Mouse (Mus musculus): Measurements from ENCODE around the gene Pcgf2.
A peak's percentile ranks its signal among the peaks of the same experiment; 100 is the strongest.
"Not testable (repeated sequence)": the region's sequence is repeated elsewhere in the genome, so short reads cannot be mapped to it uniquely, and the experiment has no call there.

Gene Pcgf2

DNA sequence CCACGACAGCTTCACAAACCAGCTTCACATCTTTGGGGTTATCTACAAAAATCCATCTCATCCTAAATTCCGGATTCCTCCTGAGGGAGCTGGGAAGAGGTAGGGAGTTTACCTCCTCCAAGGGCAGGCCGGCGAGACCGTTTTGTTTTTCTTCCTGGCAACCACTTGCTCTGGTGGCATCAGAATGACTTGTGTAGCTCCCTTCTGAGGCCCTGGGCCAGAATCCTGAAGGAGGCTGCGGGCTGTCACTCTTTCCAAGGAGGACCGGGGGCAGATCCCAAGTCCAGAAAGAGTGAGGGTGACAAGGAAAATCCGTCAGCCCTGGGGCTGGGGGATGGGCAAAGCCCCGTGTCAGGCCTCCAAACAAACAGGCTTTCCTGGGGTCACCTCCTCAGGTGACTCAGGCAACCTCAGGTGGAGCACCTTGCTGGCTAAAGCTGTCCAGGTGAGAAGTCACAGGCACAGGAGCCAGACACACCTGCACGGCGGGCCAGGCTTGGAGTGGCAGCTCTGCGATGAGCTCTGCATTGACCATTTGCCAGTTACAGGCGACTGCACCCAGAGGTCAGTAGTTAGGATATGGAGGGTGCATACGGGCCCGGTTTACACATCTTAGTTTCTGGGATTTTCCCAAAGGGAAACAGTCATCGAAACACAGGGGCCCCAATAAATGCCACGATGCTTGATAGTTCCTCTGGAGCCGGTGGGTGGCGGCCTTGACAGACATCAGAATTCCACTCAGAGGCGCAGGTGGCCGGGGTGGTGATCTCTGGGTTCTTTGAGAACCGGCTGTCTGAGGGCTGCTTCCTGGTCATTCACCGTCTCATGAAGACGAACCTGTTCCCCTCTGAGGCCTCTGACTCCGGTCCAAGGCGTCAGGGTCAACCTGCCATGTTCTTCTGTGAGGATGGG lies 17.3 kb upstream of the Pcgf2 start:
- no peak for DNase-seq (ENCODE audit: low read depth, low spot score)

DNA sequence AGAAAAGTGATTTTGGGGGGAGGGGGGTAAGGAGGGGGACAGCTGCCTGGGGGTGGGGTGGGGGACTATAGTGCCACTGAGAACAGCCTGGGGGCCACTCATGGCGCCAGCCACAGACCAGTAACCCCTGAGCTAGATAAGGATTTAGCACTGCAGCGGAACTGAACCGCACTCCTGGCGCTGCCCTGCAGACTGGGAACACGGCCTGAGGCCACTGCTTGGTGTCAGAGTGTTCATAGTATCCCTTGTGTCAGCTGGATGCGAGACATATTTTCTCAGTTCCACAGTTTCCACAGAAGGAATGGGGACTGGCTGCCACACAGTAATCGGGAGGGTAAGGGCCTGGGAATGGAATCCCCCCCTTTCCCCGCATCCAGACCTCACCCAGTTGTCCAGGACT lies 15.7 kb upstream of the Pcgf2 start:
- no peak for DNase-seq (ENCODE audit: low read depth, low spot score)

DNA sequence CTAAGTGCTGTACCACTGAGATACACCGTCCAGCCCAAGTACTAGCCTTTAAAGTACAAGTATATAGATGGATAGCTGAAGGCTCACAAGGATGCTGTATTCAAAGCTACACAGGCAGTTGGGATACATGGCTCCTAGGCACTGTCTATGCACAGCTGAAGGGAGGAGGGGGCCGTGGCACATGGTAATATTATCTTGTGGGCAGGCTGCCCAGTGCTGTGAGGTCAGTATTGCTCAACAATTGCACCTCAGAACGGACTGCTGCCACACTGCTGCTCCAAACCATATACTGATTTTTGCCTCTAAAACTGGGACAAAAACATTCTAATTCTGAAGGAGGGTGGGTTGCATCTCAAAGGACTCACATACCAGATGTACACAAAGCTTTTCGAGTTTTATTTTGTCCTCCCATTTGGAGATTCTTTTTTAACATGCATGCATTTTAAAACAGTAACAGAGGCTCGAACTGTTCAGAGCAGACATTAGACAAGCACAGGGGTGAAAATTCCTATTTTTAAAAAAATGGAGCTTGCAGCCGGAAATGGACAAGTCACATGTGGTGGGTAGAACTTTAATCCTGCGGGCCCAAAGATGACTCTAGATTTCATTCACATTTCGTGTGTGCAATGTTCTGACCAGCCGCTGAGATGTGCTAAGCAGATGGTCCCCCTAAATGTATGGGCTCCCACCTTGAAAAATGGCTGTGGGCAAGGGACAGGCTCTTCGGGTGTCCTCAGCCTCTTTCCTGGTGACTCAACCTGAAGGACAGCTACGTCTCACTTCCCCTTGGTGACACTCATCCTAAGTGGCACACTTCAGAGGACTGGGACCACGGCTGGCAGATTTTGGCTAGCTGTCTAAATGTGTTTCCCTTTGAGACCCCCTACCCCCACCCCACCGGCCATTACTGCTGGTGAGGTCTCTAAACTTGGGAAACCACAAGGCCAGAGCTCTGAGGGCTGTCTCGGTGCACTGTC lies 14.8 kb upstream of the Pcgf2 start:
- DNase-seq (ENCODE audit: low read depth, low spot score), result no peak

DNA sequence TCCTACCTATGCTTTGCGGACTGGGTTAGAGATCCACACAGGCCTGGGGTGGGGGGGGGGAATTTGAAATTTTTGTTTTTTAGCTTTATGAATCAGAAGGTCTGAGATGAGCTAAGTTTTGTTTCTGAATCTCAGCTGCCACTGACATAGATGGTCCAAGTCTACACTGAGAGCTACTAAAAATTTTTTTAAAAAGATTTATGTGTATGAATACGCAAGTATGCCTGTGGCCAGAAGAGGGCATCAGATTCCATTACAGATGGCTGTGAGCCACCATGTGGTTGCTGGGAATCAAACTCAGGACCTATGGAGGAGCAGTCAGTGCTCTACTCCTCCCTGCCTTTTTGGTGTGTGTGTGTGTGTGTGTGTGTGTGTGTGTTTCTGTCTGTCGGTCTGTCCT lies 14.1 kb upstream of the Pcgf2 start:
- DNase-seq (ENCODE audit: low read depth, low spot score), result no peak

DNA sequence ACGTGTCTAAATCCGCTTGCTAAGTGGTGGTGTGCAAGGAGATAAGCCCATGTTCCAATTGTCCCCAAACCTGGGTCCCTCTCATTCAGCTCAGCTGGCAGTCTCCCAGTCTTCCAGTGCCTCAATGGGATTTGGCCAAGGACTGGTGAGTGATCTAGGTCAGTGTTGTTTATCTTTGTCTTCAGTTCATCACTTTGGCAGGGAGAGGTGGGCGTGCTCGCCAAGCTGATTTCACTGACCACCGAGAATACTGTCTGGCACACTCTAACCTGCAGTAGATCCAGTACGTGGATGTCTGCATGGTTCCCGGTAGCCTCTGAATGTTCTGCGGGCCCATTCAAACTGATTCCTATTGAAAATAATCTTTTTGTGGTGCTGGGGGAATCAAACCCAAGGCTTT lies 13.6 kb upstream of the Pcgf2 start:
- DNase-seq (ENCODE audit: low read depth, low spot score), result no peak

DNA sequence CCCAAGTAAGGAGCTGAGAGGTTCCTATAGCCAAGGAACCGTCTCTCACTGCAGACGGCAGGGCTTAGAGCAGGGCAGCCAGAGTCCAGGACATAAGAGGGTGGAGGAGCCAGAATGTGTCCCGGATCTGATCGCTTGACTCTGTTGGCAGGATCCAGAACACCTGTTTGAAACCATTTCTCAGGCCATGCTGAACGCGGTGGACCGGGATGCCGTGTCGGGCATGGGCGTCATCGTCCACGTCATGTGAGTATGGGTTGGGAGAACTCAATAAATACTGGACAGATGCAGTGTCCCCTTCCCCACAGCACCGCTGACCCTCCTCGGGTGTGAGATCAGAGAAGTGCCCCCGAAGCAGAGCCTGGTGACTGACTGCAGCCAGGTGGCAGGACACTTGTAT lies 12.0 kb upstream of the Pcgf2 start:
- DNase-seq (ENCODE audit: low read depth, low spot score), result no peak

DNA sequence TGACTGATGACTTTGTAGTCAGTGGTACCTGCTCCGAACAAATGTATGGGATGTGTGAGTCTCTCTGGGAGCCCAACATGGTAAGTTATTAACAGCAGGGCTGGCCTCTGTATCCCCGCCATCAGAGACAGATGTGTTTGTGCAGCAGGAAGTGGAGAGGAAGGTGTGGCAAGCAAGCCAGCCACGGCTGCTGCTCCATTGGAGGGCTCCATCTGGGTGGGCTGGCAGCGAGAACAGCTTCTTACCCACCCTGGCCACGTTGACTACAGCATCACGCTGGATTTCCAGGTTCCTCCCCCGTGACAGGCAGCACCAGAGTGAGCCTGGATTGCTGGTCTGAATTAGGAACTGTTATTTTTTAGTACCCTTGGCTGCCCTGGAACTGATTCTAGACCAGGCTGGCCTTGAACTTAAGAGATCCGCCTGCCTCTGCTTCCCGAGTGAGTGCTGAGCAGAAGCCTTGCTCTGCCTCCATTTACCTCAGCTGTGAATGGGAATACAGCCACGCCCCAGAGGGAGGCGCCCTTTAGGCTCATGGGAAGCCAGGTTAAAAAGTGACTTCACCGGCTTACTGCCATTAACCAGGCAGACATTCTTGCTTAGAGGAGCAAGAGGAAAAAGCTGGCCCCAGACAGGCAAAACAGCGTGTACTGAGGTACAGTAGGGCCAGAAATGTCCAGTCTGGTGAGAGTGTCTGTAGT lies 11.1 kb upstream of the Pcgf2 start:
- no peak for DNase-seq (ENCODE audit: low read depth, low spot score)

DNA sequence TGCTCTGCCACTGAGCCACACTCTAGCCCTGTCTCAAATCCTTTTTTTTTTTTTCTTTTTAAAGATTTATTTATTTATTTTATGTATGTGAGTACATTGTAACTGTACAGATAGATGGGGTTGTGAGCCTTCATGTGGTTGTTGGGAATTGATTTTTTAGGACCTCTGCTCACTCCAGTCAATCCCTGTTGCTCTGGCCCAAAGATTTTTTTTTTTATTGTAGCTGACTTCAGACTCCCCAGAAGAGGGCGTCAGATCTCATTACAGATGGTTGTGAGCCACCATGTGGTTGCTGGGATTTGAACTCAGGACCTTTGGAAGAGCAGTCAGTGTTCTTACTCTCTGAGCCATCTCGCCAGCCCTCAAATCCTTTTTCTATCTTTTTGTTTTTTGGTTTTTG lies 9.8 kb upstream of the Pcgf2 start:
- not testable (repeated sequence) for DNase-seq (ENCODE audit: low read depth, low spot score)

DNA sequence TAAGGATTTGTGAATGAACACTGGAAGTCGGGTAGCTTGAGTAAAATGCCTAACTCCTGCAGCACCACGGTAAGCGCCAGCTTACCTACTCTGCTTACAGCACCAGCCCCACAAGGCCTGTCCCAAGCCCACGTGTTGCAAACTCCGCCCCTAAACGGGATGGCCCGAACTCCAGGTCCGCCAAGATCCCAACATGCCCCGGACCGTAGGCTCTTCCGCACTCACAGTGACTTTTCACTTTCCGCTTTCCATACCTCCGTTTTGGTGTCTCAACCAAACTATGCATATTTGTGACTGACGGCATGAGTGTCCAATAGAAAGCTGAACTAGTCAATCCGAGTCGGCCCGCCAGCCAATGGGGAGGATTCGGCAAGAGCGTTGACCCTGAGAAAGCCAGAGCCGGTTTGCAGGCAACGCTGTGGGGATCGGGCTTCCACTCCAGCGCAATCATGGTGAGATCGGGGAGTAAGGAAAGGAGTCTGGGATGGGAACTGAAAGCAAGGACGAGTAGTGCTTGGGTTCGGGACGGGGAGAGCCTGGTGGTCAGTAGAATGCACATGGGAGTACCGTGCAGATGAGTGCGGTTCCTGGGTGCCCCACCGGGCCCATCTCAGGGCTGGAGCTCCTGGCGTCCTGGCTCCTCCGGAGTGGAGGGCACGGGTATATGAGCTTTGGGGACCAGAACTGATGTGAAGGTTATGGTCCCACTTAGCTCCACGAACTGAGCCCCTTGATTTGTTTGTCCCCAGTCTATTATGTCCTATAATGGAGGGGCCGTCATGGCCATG lies 2.9 kb upstream of the Pcgf2 start, which contains the start of gene Psmb3:
Gene Psmb3, plus strand, starts transcription at position 361 of the 788 bp plus-strand sequence.
- DNase-seq (ENCODE audit: low read depth, low spot score), result peak; percentile 100

DNA sequence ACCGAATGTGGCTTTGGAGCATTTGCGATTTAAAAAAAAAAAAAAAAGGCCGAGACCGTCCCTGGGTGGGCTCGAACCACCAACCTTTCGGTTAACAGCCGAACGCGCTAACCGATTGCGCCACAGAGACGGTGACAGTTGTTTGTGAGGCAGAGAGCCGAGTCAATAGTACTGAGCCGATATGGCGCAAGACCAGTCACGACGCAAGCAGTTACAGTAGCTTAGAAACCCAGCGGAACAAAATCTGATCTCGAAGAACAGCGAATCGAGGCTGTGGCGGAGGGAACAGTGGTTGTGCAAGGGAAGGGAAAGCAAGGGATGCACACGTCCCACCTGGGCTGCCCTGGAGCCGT lies 2.1 kb upstream of the Pcgf2 start:
- DNase-seq (ENCODE audit: low read depth, low spot score), result peak; percentile 82

DNA sequence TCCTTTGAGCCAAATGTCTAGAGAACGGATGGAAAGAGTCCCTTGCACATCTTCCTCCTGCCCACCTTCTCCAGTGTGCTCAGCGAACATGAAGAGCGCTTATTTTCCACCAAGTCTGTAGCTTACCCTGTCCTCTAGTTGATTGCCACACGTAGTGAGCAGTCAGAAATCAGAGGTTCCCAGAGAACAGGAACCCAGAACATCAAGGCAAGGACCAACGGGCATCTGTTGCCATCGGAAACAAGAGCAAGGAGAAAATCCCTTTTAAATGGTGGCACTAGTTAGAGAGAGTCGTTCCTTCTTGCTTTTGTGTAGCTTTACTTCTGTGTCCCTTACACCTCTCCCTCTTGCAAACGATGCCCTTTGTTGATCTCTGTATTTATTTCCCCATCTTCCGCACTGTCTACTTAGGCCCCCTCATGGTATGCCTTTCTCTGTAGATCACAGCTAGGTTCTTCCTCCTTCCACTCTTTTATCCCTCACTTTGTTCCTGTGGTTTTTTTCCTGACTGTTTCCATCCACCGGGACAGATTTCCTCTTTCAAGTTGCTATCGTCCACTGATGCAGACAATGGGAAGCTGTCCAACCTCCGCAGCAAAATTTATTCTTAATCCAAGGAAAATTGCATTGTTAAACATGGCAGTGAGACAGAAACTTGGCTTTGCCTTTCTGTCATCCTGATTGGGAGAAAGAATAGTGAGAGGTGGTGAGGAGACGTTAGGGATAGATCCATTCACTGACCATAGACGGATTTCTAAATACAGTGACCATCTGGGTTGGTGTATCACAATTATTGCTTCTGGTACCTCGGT lies 1.5 kb upstream of the Pcgf2 start:
- DNase-seq (ENCODE audit: low read depth, low spot score), result no peak

DNA sequence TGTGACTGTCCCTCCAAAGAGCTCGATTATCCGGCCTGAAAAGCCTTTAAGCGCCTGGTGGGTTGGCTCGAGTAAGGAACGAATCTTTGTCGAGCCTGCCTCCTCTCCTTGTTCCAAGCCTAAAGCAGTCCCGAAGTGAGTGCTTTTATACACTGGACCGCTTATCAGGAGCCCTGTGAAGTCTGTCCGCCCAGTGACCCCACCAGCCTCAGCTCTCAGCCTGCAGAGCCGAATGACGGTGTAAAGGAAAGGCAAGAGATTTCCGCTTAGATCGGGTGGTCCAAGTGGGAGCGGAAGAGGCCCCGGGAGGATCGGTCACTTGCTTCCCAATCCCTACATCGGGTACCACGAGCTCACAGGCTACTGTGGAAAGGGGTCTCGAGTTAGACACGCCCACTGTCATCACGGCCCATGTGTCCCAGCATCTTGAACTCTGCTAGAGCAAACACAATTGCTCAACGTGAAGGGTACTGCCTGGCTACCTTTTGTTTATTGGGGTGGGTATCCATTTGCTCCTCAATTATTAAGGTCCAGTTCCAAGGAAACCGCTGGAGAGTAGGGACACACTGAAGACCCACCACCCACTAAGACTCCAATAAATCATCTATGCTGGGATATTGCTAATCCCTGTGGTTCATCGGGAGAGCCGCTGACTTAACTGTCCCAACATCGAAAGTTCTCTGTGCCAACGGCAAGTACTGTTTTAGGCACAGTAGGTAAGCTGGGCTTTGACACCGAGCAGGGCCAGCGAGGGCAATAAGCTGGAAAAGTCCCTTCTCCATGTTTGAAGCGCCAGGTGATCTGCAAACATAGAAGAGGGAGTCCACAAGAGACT lies 666 bp upstream of the Pcgf2 start:
- DNase-seq (ENCODE audit: low read depth, low spot score), result no peak

DNA sequence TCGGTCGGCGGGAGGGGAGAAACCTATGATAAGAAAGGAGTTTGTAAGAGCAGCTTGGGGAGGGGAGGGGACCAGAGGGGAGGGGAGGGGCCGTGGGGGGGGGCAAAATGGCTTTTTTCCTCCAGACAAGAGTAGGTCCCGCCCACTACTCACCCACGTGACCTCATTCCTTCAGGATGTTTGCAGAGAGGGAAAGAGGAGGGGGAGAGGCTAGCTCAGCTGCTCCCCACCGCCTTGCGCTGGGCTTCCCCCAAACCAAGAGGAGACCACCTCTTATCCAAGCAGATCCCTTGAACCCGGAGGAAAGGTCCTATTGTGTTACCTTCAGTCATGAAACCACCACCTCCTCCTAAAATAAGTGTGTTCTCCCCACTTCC lies 683 bp downstream of the Pcgf2 start:
- peak; percentile 68 for DNase-seq (ENCODE audit: low read depth, low spot score)

DNA sequence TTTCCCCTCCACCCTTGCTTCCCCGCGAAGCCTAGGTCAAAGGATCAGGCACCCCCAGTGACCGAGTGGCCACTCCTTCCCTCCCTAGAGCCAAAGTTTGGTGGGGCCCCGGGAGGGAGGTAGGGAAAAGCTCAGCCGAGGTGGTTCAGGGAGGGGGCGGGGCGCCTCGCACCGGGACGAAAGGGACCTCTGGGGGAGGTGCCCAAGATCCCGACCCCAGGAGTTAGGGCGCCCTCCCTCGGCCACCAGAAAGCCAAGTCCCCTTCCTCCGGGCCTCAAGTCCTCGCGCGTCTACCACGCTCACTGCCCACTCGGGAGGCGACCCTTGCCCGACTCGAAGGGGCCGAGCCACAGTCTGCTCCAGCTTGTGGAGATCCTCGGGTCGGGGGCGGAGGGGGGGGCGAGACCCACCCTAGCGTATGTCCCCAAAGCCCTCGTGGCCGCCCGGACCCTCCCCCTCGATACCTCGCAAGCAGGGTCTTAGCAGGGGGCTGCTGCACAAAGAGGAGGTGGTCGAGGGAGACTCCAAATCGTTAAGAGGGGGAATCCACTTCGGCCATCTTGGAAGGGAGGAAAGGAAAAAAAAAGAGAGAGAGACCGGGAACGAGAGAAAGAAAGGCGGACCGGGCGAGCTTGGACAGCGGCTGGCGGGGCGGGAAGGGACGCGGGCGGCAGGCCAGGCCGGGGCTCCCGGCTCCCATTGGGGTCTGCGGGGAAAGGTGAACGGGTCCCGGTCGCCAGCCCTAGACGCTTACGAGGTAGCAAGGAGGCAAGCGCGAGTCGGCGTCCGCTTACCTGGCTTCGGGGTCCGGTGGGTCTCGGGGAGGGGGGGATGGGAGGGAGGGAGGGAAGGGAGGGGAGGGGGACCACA lies 1.3 kb downstream of the Pcgf2 start:
- DNase-seq (ENCODE audit: low read depth, low spot score), result no peak

DNA sequence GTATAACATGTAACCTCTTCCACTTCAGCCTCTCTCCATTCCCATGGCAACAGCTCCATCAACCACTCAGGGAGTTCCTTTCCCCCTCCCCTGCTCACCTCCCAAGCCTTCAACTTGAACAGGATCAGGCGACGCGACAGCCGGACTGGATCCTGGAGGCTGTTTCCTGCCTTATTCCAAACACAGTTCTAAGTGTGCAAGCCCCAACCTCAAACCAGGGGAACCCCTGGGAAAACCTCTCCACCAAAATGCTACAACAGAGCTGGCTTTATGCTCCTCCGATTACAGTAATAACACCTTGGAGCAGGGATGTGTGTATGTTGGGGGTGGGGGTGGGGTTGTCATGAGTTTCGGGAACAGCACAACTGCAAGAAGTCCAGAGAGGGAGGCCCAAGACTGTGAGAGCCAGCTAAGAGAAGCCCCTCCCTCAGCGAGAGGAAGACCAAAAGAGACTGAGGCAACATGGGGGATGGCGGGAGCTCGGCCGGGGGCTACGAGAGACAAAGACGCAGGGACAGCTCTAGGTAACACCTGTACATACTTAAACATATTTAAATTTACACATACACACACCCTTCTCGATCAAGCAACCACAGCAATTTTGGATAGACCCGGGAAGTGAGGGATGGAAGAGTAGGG lies 2.3 kb downstream of the Pcgf2 start:
- no peak for DNase-seq (ENCODE audit: low read depth, low spot score)

DNA sequence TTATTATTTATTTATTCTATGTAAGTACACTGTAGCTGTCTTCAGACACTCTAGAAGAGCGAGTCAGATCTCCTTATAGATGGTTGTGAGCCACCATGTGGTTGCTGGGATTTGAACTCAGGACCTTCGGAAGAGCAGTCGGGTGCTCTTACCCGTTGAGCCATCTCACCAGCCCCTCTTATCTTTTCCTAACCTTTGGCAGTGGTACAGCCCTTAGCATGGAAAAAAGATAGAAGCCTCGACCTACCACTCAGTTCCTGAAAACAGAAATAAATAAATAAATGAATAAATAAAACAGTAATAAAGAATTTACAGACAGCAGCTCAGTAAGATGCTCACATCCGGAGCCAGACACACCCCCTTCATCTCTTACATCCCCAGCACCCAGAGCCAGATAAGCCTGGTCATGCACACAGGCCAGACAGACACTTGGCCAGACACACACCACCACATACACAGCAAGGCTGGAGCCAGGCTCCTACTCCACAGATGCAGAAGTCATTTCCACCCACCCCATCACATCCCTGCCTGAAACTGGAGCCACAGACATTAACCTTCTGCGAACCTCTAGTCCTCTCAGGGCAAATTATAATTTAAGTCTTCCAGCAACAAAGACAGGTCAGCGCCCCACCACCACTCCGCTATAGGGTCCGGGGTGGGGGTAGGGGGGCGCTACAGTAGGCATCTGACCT lies 3.0 kb downstream of the Pcgf2 start:
- DNase-seq (ENCODE audit: low read depth, low spot score), result no peak

DNA sequence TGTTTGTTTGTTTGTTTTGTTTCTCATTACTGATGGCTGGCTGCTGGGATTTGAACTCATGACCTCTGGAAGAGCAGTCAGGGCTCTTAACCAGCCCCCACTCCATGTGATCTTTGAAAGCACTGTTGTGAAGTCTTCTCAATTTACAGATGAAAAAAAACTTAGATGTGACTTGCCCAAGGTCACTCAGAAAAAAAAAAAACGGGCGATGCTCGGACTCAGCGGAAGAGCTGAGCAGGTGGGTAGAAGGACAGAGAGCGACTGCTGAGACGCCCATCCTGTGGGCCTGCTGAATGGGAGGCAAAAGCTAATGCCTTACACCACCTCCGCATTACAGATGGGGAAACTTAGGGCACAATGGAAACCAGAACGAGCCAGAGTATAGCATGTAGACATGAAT lies 3.6 kb downstream of the Pcgf2 start:
- DNase-seq (ENCODE audit: low read depth, low spot score), result no peak
